Mouse (Mus musculus): Measurements from ENCODE around the gene Mug2.
"Not testable (repeated sequence)": the region's sequence is repeated elsewhere in the genome, so short reads cannot be mapped to it uniquely, and the experiment has no call there.

The Mug2 gene

GRCm38 (mm10) chr6:122006461-122006860 is at the start of gene Mug2:
Gene Mug2, plus strand, starts transcription at chr6:122006761.
- not testable (repeated sequence) for DNase-seq

DNA sequence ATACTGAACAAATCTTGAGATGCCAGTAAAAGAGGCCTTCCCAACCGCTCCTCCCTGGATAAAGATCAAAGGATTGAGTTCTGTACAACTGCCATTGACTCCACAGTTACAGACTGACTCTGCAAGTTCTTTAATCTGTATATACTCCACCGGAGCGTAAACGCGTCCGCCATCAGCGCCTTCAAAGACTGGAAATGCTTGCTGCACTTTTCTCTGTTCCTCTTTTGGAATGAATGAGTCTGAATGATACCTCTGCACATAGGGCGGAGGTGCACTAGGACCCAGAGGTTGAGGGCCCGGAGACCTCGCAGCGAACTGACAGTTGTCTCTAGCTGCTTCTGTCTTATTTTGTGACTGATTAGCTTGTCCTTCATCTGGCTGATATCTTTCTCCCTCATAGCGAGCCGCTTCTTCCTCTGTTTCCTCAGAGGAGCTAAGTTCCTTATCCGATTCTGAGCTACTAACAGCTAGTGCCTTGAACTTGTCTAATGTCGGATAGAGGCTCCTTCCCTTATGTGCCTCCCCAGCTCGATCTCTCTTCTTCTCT is 48.7 kb upstream of the Mug2 start:
- not testable (repeated sequence) for DNase-seq

DNA sequence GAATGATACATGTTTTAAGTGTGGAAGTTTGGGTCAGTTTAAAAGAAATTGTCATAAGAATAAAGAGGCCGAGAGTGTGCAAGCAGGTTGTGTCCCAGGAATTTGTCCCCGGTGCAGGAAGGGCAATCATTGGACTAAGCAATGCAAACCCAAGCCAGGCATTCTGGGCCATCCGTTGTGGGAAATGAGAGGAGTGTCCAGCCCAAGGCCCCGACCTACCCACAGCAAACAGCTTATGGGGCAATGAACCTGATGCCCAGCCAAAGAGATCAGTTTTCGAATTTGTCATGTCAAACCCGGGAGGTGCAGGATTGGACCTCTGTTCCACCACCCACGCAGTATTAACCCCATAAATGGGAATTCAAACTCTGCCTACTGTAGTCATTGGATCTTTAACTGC is 30.9 kb upstream of the Mug2 start:
- DNase-seq = no peak

GRCm38 (mm10) chr6:122100904-122101303 is 94.3 kb downstream of the Mug2 start:
- no peak for DNase-seq

GRCm38 (mm10) chr6:122101671-122102070 is 95.1 kb downstream of the Mug2 start:
- DNase-seq = no peak

GRCm38 (mm10) chr6:122116963-122117362 is 110.4 kb downstream of the Mug2 start:
- DNase-seq = no peak

DNA sequence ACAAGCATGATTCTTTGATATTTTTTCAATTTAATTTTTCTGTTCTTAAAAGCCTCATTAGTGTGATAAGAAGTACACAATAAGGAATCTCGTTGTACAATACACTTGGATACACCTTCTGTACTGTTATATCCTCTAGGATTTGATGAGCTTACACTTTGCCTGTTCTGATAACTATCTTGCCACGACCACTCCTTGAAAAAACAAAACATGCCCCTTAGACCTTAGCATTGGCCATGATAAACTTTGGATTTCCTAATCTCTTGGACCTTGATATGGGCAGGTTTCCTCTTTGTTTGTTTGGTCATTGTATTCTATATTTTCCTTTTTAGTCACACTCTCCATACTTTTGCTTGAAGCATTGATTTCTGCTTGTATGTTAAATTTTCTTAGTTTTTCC is 123.0 kb downstream of the Mug2 start:
- DNase-seq = no peak

All from kidney, postnatal 36 days (tissue).